Comparison of ENCODE assay signal across 16 mouse cellular contexts in the genomic region with DNA sequence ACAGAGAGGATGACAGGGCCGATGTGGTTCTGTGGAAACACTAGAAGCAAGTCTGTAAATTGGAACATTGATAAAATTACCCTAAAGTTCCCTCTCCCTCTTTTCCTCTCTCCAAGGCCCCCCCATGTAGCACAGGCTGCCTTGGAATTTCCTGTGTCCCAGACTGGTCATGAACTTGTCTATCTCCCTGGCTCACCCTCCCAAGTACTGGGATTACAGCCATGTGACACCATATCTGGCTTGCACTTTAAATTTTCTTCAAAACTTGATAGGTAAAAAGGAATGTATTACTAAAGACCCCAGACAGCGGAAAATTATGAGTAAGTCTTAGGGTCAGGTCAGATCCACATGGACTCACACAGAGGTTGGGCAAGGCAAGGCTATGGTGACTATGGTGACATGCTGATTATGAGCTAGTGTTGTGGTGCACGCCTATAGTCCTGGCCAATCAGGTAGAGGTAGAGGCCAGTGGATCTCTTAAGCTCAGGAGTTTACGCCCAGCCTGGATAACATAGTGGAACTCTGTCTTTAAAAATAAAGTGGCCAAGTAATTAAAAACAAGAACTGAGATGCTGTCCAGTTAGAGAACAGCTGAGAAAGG.
DNase-seq lines count a peak whose midpoint lies in the region; ATAC-seq lines count a peak whose summit lies in the region.
"Had no signal": no experiment of that assay in that cellular context is flagged by ENCODE, and none has a peak within 500 bp of the region (broad histone marks: within the 10 kb centered on the region; RNA-seq: fewer than 3 reads in every experiment).

No protein-coding gene starts in this region.

- no peaks in the 10 kb centered on the region for H3K36me3 ChIP-seq in intestine, embryonic 16.5 days (ENCODE audit: control insufficient read depth, insufficient read depth, low read length)
- no peaks in the 10 kb centered on the region for H3K36me3 ChIP-seq in stomach, embryonic 15.5 days
- H3K36me3 ChIP-seq: embryonic facial prominence, embryonic 13.5 days; forebrain, embryonic 15.5 days; hindbrain, embryonic 15.5 days; limb, embryonic 15.5 days had no signal

- H3K27me3 ChIP-seq in intestine, embryonic 16.5 days (replicated peaks; ENCODE audit: control insufficient read depth, insufficient read depth, low read length), result no peaks in the 10 kb centered on the region
- H3K27me3 ChIP-seq in stomach, embryonic 15.5 days (replicated peaks), result no peaks in the 10 kb centered on the region
- H3K27me3 ChIP-seq: embryonic facial prominence, embryonic 13.5 days; forebrain, embryonic 15.5 days; hindbrain, embryonic 15.5 days; limb, embryonic 15.5 days had no signal

- intact Hi-C loops in left cerebral cortex, postnatal 25 days (cut with DNase I), result no loop called here

- H3K4me1 ChIP-seq in intestine, embryonic 16.5 days (ENCODE audit: control insufficient read depth, insufficient read depth, low read length), result peaks cover 29% of the 10 kb centered on the region
- H3K4me1 ChIP-seq in stomach, embryonic 15.5 days, result peaks cover 43% of the 10 kb centered on the region

- H3K4me2 ChIP-seq in intestine, embryonic 16.5 days (ENCODE audit: low read depth, low read length), result no peak overlapping the region
- H3K4me2 ChIP-seq in stomach, embryonic 15.5 days, result no peak overlapping the region
- H3K4me2 ChIP-seq: embryonic facial prominence, embryonic 13.5 days; forebrain, embryonic 15.5 days; hindbrain, embryonic 15.5 days; limb, embryonic 15.5 days had no signal

- WGBS in intestine, embryonic 16.5 days, result 93% methylated on average over 4 of the region's 4 CpGs
- 81% methylated on average over 4 of the region's 4 CpGs for WGBS in stomach, embryonic 15.5 days

- ATAC-seq in erythroid progenitor cell, adult 5-6 weeks (replicated peaks; ENCODE audit: low FRiP score, poor library complexity, severe bottlenecking), result peak; percentile 95
- ATAC-seq in intestine, embryonic 16.5 days, result peak; percentile 72
- ATAC-seq in stomach, embryonic 15.5 days (ENCODE audit: insufficient read depth, low FRiP score, low read depth), result peak; percentile 84; the same call in 1 of the 2 replicates
- ATAC-seq: forebrain, embryonic 15.5 days had no signal

- H3K9ac ChIP-seq in intestine, embryonic 16.5 days (ENCODE audit: low read depth, low read length), result no peak overlapping the region
- H3K9ac ChIP-seq in stomach, embryonic 15.5 days, result no peak overlapping the region
- H3K9ac ChIP-seq: embryonic facial prominence, embryonic 13.5 days; forebrain, embryonic 15.5 days; hindbrain, embryonic 15.5 days; limb, embryonic 15.5 days had no signal

- DNase-seq in kidney, postnatal 10 days, result peak; percentile 23
- no peak for DNase-seq in kidney, postnatal 14 days
- DNase-seq in left cerebral cortex, postnatal 25 days (ENCODE audit: low spot score in 2 of 2), result no peak
- DNase-seq in yolk sac, embryonic 10.5 days (ENCODE audit: low spot score), result no peak
- DNase-seq: adrenal gland, adult 2 months; cerebellum, postnatal 14 days; kidney, postnatal 4 days; thymus, postnatal 4 days had no signal

- no peak overlapping the region for H3K4me3 ChIP-seq in intestine, embryonic 16.5 days (ENCODE audit: low read length)
- no peak overlapping the region for H3K4me3 ChIP-seq in stomach, embryonic 15.5 days (replicated peaks)
- H3K4me3 ChIP-seq: embryonic facial prominence, embryonic 13.5 days; forebrain, embryonic 15.5 days; hindbrain, embryonic 15.5 days; left cerebral cortex, adult 2 months; limb, embryonic 15.5 days had no signal

- no peaks in the 10 kb centered on the region for H3K9me3 ChIP-seq in intestine, embryonic 16.5 days (ENCODE audit: control insufficient read depth, low read length)
- H3K9me3 ChIP-seq in stomach, embryonic 15.5 days, result no peaks in the 10 kb centered on the region
- H3K9me3 ChIP-seq: embryonic facial prominence, embryonic 13.5 days; forebrain, embryonic 15.5 days; hindbrain, embryonic 15.5 days; limb, embryonic 15.5 days had no signal

- H3K27ac ChIP-seq in intestine, embryonic 16.5 days (ENCODE audit: low read length), result no peak overlapping the region
- H3K27ac ChIP-seq in stomach, embryonic 15.5 days, result no peak overlapping the region
- H3K27ac ChIP-seq: embryonic facial prominence, embryonic 13.5 days; forebrain, embryonic 15.5 days; left cerebral cortex, adult 2 months; limb, embryonic 15.5 days had no signal
